Mouse (Mus musculus) frontal cortex, postnatal 10 days (tissue): ENCODE measurements around the gene Tmem132c.

Experiments
- DNase-seq, 2 experiments: peaks; one replicate each; pipeline ENCODE4 v3.0.0; 2022; ENCODE audit warnings: low spot score in 2 of 2, mixed read lengths in 1 of 2

The Tmem132c gene

GRCm38 (mm10) chr5:127282539-127283123, 41.0 kb downstream of the Tmem132c start:
- no peak for DNase-seq

GRCm38 (mm10) chr5:127286886-127287285, 45.3 kb downstream of the Tmem132c start:
- no peak for DNase-seq

- no peak for DNase-seq
Measured at GRCm38 (mm10) chr5:127289659-127290058, 48.1 kb downstream of the Tmem132c start.

- no peak for DNase-seq
Measured at GRCm38 (mm10) chr5:127290461-127291250, 49.0 kb downstream of the Tmem132c start.

GRCm38 (mm10) chr5:127291581-127291980, 50.0 kb downstream of the Tmem132c start:
- no peak for DNase-seq

- no peak for DNase-seq
Measured at GRCm38 (mm10) chr5:127293698-127294097, 52.1 kb downstream of the Tmem132c start.

- no peak for DNase-seq
Measured at GRCm38 (mm10) chr5:127297461-127297860, 55.9 kb downstream of the Tmem132c start.

- DNase-seq, result no peak
Measured at GRCm38 (mm10) chr5:127298060-127298459, 56.5 kb downstream of the Tmem132c start.

- DNase-seq, result no peak
Measured at GRCm38 (mm10) chr5:127299010-127299409, 57.4 kb downstream of the Tmem132c start.

- peak; percentile 12 to 39 for DNase-seq
Measured at GRCm38 (mm10) chr5:127300597-127301254, 59.1 kb downstream of the Tmem132c start.

- no peak for DNase-seq
Measured at GRCm38 (mm10) chr5:127305312-127305711, 63.7 kb downstream of the Tmem132c start.

- no peak for DNase-seq
Measured at GRCm38 (mm10) chr5:127305719-127306118, 64.1 kb downstream of the Tmem132c start.

GRCm38 (mm10) chr5:127306726-127307125, 65.1 kb downstream of the Tmem132c start:
- DNase-seq, result no peak

- no peak for DNase-seq
Measured at GRCm38 (mm10) chr5:127310318-127311004, 68.9 kb downstream of the Tmem132c start.

GRCm38 (mm10) chr5:127311005-127311331, 69.4 kb downstream of the Tmem132c start:
- no peak for DNase-seq

GRCm38 (mm10) chr5:127313634-127314033, 72.0 kb downstream of the Tmem132c start:
- DNase-seq, result no peak

GRCm38 (mm10) chr5:127319096-127319779, 77.6 kb downstream of the Tmem132c start:
- DNase-seq, result no peak

- DNase-seq, result no peak
Measured at GRCm38 (mm10) chr5:127324645-127325044, 83.0 kb downstream of the Tmem132c start.

GRCm38 (mm10) chr5:127336048-127336907, 94.7 kb downstream of the Tmem132c start:
- DNase-seq, result peak in 1 of 2 experiments; percentile 23

GRCm38 (mm10) chr5:127336908-127337265, 95.3 kb downstream of the Tmem132c start:
- no peak for DNase-seq

GRCm38 (mm10) chr5:127339016-127339435, 97.4 kb downstream of the Tmem132c start:
- DNase-seq, result no peak
